Mouse (Mus musculus) limb, embryonic 15.5 days (tissue): ENCODE data around the gene Bcas2. TPM values are rescaled to one million over a fixed set of nuclear protein-coding genes. Genes with fewer than 3 reads are reported as not detected.

ENCODE experiments used
- ATAC-seq: fragments of 200-750 bp; cut with Nextera tagmentation; 2 replicates; pipeline ENCODE4 v1.8.0; 2017; ENCODE audit warnings: low read depth, moderate TSS enrichment; ENCODE audit not compliant: insufficient number of reproducible peaks, low FRiP score, low TSS enrichment
- H3K27ac ChIP-seq: fragments of 300-500 bp; sonication (generic); 2 replicates; pipeline ENCODE4 v1.5.1; 2015; ENCODE audit warnings: moderate library complexity, mild to moderate bottlenecking, inconsistent platforms
- H3K27me3 ChIP-seq: fragments of 300-500 bp; sonication (generic); 2 replicates; pipeline ENCODE4 v1.6.1; 2015; ENCODE audit warnings: inconsistent platforms
- H3K36me3 ChIP-seq: fragments of 300-500 bp; sonication (generic); 2 replicates; pipeline ENCODE4 v1.6.1; 2015; ENCODE audit warnings: inconsistent platforms
- H3K4me1 ChIP-seq: fragments of 300-500 bp; sonication (generic); 2 replicates; pipeline ENCODE4 v1.6.1; 2015; ENCODE audit warnings: inconsistent platforms
- H3K4me2 ChIP-seq: fragments of 300-500 bp; sonication (generic); 2 replicates; pipeline ENCODE4 v1.6.1; 2015; ENCODE audit warnings: mild to moderate bottlenecking, inconsistent platforms
- H3K4me3 ChIP-seq: fragments of 300-500 bp; sonication (generic); 2 replicates; pipeline ENCODE4 v1.5.1; 2015; ENCODE audit warnings: mild to moderate bottlenecking, inconsistent platforms
- H3K9ac ChIP-seq: fragments of 300-500 bp; sonication (generic); 2 replicates; pipeline ENCODE4 v1.6.1; 2015; ENCODE audit warnings: inconsistent platforms
- H3K9me3 ChIP-seq: fragments of 300-500 bp; sonication (generic); 2 replicates; pipeline ENCODE4 v1.6.1; 2016; ENCODE audit warnings: inconsistent platforms
- WGBS: fragments of 180-500 bp; shearing (Covaris S2); methylation state at CpG from one replicate; pipeline ENCODE4 v1.1.7; 2015; 5-methylcytosine and 5-hydroxymethylcytosine counted together
- polyA plus RNA-seq: library from polyadenylated mRNA; unstranded; fragments of >200 nt; fragmentation: Nextera tagmentation; extraction: Ambion mirVana; gene quantifications from 2 replicates; pipeline ENCODE4 v1.2.1, GENCODE M21; 2015

Bcas2 gene
- polyA plus RNA-seq, 1 experiment from 2014 or later, result 180 TPM

- WGBS, result 94% methylated on average over 1 of the region's 1 CpGs
- Histone ChIP-seq H3K9ac (no peak overlapping the region), H3K27ac (no peak overlapping the region), H3K4me3 (no peak overlapping the region), H3K4me2 (no peak overlapping the region), H3K9me3 (no peaks in the 10 kb centered on the region; the same call in none of the 2 replicates), H3K36me3 (no peaks in the 10 kb centered on the region), H3K4me1 (no peaks in the 10 kb centered on the region), H3K27me3 (no peaks in the 10 kb centered on the region)
- no peak for ATAC-seq
Observed at GRCm38 (mm10) chr3:103227729-103228128, 56.3 kb downstream of the Bcas2 start.

Other genes starting within 250 kb of the Bcas2 start
- gene Sycp1, start 235.6 kb upstream of the Bcas2 start, polyA plus RNA-seq, result not detected in 2 replicates
- not detected in 2 replicates for gene Nr1h5, start 207.5 kb upstream of the Bcas2 start, polyA plus RNA-seq
- gene Sike1, start 175.9 kb upstream of the Bcas2 start, polyA plus RNA-seq, result 65.4 and 68.1 TPM in 2 replicates
- gene Csde1, start 151.2 kb upstream of the Bcas2 start, polyA plus RNA-seq, result 312 and 324 TPM in 2 replicates
- gene Nras, start 113.4 kb upstream of the Bcas2 start, polyA plus RNA-seq, result 98.0 and 98.1 TPM in 2 replicates
- 6.2 and 20.5 TPM in 2 replicates for gene Ampd1, start 97.6 kb upstream of the Bcas2 start, polyA plus RNA-seq
- gene Dennd2c, start 69.1 kb upstream of the Bcas2 start, polyA plus RNA-seq, result 16.3 and 16.7 TPM in 2 replicates
- gene Trim33, start 107.6 kb downstream of the Bcas2 start, polyA plus RNA-seq, result 15.3 and 20.3 TPM in 2 replicates